Mouse (Mus musculus) erythroblast, embryonic 14.5 days (primary cell): ENCODE measurements around the gene Spns1.

Experiments
- GATA1 ChIP-seq: IDR thresholded peaks from 2 replicates; pipeline ENCODE4 v1.6.1; 2012; ENCODE audit warnings: low read length, inconsistent platforms, mixed read lengths
- TAL1 ChIP-seq: IDR thresholded peaks from 3 replicates; pipeline ENCODE4 v1.6.1; 2012; ENCODE audit warnings: low read length, inconsistent platforms, mixed read lengths

GRCm38 (mm10) chr7:126357838-126358237, 19.4 kb downstream of the Spns1 start:
- TF ChIP-seq GATA1 (no peak), TAL1 (no peak)
